Mouse (Mus musculus) cerebellum, postnatal 4 days (tissue): Measurements from ENCODE around the gene Spata45.

ENCODE experiments used
- DNase-seq, 2 experiments: peaks; one replicate each; pipeline ENCODE4 v3.0.0; 2022; ENCODE audit warnings: low spot score in 2 of 2, mixed read lengths in 1 of 2

The Spata45 gene

DNA sequence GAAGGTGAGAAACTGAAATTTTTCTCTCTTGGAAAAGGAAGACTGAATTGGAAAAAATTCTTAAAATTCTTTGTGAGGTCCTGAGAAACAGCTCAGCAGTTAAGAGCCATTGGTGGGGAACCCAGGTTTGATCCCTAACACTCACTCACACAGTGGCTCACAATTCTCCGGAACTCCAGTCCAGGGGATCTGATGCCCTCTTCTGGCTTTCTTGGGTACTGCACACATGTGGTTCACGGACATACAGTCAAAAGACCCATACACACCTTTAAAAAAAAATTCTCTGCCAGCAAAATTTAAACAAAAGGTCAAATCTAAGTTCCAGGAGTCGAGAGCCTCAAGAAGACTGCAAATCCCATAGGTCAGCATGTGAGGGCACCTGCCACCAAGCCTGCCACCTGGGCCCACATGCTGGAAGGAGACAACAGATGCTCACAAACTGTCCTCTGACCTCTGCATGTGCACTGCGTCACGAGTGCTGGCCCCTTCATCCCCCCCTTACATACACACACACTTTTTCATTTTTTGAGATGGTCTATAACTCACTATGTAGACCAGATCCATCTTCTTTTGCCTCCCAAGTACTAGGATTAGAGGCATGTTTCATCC is 48.6 kb downstream of the Spata45 start:
- peak; percentile 42 to 67 for DNase-seq

DNA sequence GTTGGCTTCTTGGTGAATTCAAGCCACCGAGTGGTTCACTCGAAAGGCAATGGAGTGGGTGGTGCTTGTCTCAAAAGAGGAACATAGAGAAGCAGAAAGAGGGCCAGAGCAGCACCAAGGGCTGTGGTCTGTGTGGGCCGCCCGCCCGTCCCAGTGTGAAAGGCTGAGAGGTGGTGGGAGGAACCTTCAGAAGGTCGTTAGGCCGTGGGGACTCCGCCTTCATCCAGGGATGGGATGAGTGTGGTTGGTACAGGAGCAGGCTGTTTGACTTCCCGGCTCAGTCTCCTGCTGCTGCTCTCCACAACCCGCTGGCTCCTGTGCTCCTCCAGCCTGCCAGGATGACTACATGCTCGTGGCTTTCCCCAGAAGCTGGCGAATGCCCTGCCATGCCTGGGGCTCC is 49.2 kb downstream of the Spata45 start:
- no peak for DNase-seq

DNA sequence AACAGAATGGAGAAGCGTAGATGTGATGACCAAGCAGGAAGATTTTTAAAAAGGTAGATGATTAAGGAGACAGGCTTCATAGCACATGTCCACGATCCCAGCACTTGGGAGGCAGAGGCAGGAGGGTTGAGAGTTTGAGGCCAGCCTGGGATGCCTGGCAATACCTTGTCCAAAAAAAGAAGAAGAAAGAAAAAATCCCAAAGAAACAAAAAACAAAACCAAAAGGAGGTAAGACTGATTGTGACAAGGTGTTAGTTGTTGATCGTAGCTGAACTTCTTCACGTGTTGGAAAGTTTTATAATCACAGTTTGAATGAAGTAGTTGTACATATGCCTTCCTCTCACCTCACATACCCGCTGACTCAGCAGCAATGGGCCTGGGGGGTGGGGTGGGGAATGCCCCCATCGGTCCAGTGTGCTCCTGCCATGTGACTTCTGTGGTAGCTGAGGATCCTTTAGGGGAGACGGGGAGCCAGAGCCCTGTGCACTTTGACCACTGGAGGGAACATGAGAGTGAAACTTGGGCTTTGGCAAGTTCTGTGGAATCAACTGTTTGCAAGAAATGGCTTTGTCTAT is 50.0 kb downstream of the Spata45 start:
- no peak for DNase-seq

DNA sequence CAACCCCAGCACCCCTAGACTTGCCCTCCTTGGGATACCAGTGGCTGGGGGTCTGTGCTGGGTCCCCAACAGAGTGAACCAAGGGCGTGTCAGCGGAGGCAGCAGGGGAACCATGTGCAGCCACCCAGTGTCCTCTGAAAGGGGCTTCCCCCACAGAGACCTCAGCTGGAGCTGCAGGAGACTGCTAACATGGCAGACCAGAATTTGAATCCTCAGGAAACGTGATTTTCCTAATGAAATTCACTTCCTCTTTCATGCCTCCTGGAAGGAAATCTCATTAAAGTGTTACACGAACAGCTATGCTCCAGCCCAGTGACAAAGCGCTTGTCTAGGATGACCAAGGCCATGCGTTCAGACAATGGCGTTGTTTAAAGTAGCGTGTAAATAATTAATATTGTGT is 50.5 kb downstream of the Spata45 start:
- no peak for DNase-seq

DNA sequence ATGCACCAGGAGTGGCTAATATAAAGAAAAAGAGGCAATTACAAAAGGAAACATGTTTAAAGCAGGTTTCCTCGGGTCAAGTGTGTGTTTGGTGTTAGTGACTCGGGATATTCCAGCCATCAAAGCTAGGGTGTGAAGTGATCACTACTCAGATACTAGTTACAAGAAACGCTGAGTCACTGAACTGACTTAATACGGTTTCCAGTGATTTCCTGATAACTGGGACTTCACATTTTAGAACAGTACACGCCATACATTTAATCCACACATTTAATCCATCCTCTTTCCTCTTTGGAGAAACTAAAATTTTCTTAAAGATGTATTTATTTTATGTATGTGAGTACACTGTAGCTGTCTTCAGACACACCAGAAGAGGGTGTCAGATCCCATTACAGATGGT is 51.5 kb downstream of the Spata45 start:
- no peak for DNase-seq

DNA sequence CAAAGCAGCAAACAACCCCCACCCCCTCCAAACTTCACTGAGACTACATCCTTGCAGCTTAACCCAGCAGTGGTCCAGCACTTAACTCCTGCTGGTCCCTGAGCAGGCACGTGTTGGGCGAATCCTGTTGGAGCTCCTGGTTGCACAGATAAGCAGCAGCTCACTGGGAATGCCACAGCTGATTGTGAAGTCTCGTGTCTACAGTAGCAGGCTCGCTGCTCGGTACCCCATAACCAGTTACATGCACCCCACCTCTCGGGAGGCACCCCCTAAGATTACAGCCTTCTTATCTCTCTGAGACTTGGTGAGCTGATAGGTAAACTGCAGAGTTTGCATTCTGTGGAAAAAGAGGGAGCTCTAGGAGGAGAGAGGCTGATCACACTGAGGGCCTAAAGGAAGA is 52.9 kb downstream of the Spata45 start:
- DNase-seq = no peak

DNA sequence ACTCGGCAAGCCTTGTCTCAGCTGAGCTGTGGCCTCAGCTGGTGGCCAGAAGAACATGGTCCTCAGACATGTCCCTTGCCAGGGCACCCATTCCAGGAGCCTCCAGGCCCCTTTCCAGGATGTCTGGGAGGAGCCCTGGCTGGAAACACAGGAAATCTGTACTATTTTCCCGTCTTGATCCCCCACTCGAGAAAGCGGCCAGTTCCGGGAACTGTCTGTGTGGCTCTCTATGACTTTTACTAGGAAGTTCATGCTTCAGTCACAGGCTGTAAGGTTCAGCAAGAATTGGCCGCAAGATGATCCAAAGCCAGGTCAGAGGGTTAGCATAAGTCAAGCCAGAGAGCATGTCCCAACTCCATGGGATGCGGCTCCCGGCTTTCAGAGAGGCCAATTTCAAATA is 55.6 kb downstream of the Spata45 start:
- DNase-seq = no peak
